Mouse (Mus musculus) heart, embryonic 16.5 days (tissue): Measurements from ENCODE around the gene Arhgef2. TPM values are rescaled to one million over a fixed set of nuclear protein-coding genes. Genes with fewer than 3 reads are reported as not detected.

Source experiments
- ATAC-seq: fragments of 200-750 bp; cut with Nextera tagmentation; replicated peaks from 2 replicates; pipeline ENCODE4 v1.8.0; 2017; ENCODE audit warnings: moderate number of reproducible peaks; ENCODE audit not compliant: insufficient read depth, low FRiP score; ENCODE audit errors: extremely low read depth
- H3K27ac ChIP-seq: fragments of 300-500 bp; sonication (generic); 2 replicates; pipeline ENCODE4 v1.5.1; 2014; ENCODE audit warnings: mild to moderate bottlenecking, low read length, control low read depth, moderate library complexity
- H3K27me3 ChIP-seq: fragments of 300-500 bp; sonication (generic); 2 replicates; pipeline ENCODE4 v1.6.1; 2014; ENCODE audit warnings: low read length, mixed read lengths; ENCODE audit not compliant: control insufficient read depth, insufficient read depth
- H3K36me3 ChIP-seq: fragments of 300-500 bp; sonication (generic); 2 replicates; pipeline ENCODE4 v1.6.1; 2014; ENCODE audit not compliant: control insufficient read depth, insufficient read depth
- H3K4me1 ChIP-seq: fragments of 300-500 bp; sonication (generic); 2 replicates; pipeline ENCODE4 v1.6.1; 2014; ENCODE audit warnings: low read length, mixed read lengths; ENCODE audit not compliant: control insufficient read depth, insufficient read depth
- H3K4me2 ChIP-seq: fragments of 300-500 bp; sonication (generic); 2 replicates; pipeline ENCODE4 v1.6.1; 2014; ENCODE audit warnings: low read depth, mild to moderate bottlenecking, control low read depth, low read length
- H3K4me3 ChIP-seq: fragments of 300-500 bp; sonication (generic); 2 replicates; pipeline ENCODE4 v1.5.1; 2014; ENCODE audit warnings: mild to moderate bottlenecking, control low read depth, low read length
- H3K9ac ChIP-seq: fragments of 300-500 bp; sonication (generic); 2 replicates; pipeline ENCODE4 v1.6.1; 2014; ENCODE audit warnings: low read length, control low read depth
- H3K9me3 ChIP-seq: fragments of 300-500 bp; sonication (generic); replicated peaks from 2 replicates; pipeline ENCODE4 v1.6.1; 2016; ENCODE audit warnings: low read length; ENCODE audit not compliant: control insufficient read depth
- WGBS: fragments of 180-500 bp; shearing (Covaris S2); extraction: QIAGEN DNeasy Blood & Tissue Kit; methylation state at CpG from one replicate; pipeline ENCODE4 v1.1.7; 2014; 5-methylcytosine and 5-hydroxymethylcytosine counted together
- polyA plus RNA-seq: library from polyadenylated mRNA; unstranded; fragments of >200 nt; fragmentation: Nextera tagmentation; extraction: Ambion mirVana; gene quantifications from 2 replicates; pipeline ENCODE4 v1.2.1, GENCODE M21; 2015

Gene Arhgef2
- polyA plus RNA-seq, 1 experiment from 2014 or later, result 76.7 TPM

- H3K4me3 ChIP-seq, result peak overlapping the region; percentile 91
- no peaks in the 10 kb centered on the region for H3K36me3 ChIP-seq
- H3K27me3 ChIP-seq, result no peaks in the 10 kb centered on the region
- peak overlapping the region; percentile 98 for H3K9ac ChIP-seq
- ATAC-seq, result peak; percentile 20
- H3K4me1 ChIP-seq, result peaks cover 62% of the 10 kb centered on the region
- WGBS, result under 1% methylated on average over 36 of the region's 36 CpGs
- H3K4me2 ChIP-seq, result peak overlapping the region; percentile 96
- no peaks in the 10 kb centered on the region for H3K9me3 ChIP-seq
- peak overlapping the region; percentile 98 for H3K27ac ChIP-seq
Observed at GRCm38 (mm10) chr3:88621537-88622112, 15.9 kb downstream of the Arhgef2 start.

- Histone ChIP-seq H3K4me2 (peak overlapping the region; percentile 96), H3K36me3 (no peaks in the 10 kb centered on the region), H3K9ac (peak overlapping the region; percentile 98), H3K4me1 (peaks cover 66% of the 10 kb centered on the region), H3K27ac (peak overlapping the region; percentile 98), H3K9me3 (no peaks in the 10 kb centered on the region), H3K4me3 (peak overlapping the region; percentile 91), H3K27me3 (no peaks in the 10 kb centered on the region)
- ATAC-seq, result no peak
- WGBS, result under 1% methylated on average over 24 of the region's 24 CpGs
Observed at GRCm38 (mm10) chr3:88622113-88622940, 16.6 kb downstream of the Arhgef2 start.

GRCm38 (mm10) chr3:88622941-88623345 is 17.2 kb downstream of the Arhgef2 start:
- Histone ChIP-seq H3K27me3 (no peaks in the 10 kb centered on the region), H3K9ac (peak overlapping the region; percentile 98), H3K9me3 (no peaks in the 10 kb centered on the region), H3K4me2 (peak overlapping the region; percentile 96), H3K4me1 (peaks cover 68% of the 10 kb centered on the region), H3K27ac (peak overlapping the region; percentile 98), H3K4me3 (peak overlapping the region; percentile 91), H3K36me3 (no peaks in the 10 kb centered on the region)
- peak; percentile 20 for ATAC-seq
- 1% methylated on average over 6 of the region's 6 CpGs for WGBS

- H3K27ac ChIP-seq, result peak overlapping the region; percentile 98
- H3K9ac ChIP-seq, result peak overlapping the region; percentile 98
- 0 out of 2 replicates have a peak, but pooled peaks have one; percentile 4 for ATAC-seq
- no peaks in the 10 kb centered on the region for H3K9me3 ChIP-seq
- H3K4me2 ChIP-seq, result peak overlapping the region; percentile 96
- peaks cover 68% of the 10 kb centered on the region for H3K4me1 ChIP-seq
- no peaks in the 10 kb centered on the region for H3K27me3 ChIP-seq
- 3% methylated on average over 15 of the region's 15 CpGs for WGBS
- no peaks in the 10 kb centered on the region for H3K36me3 ChIP-seq
- peak overlapping the region; percentile 91 for H3K4me3 ChIP-seq
Observed at GRCm38 (mm10) chr3:88623346-88624135, 17.8 kb downstream of the Arhgef2 start.

GRCm38 (mm10) chr3:88624324-88624723 is 18.6 kb downstream of the Arhgef2 start:
- no peaks in the 10 kb centered on the region for H3K36me3 ChIP-seq
- peak overlapping the region; percentile 98 for H3K9ac ChIP-seq
- H3K9me3 ChIP-seq, result no peaks in the 10 kb centered on the region
- WGBS, result 42% methylated on average over 4 of the region's 4 CpGs
- H3K27ac ChIP-seq, result peak overlapping the region; percentile 98
- H3K4me2 ChIP-seq, result peak overlapping the region; percentile 96
- no peak for ATAC-seq
- peak overlapping the region; percentile 91 for H3K4me3 ChIP-seq
- no peaks in the 10 kb centered on the region for H3K27me3 ChIP-seq
- peaks cover 68% of the 10 kb centered on the region for H3K4me1 ChIP-seq

GRCm38 (mm10) chr3:88624951-88625350 is 19.2 kb downstream of the Arhgef2 start:
- Histone ChIP-seq H3K4me2 (peak overlapping the region; percentile 96), H3K4me1 (peaks cover 68% of the 10 kb centered on the region), H3K36me3 (peaks cover 3% of the 10 kb centered on the region; the same call in 1 of the 2 replicates), H3K9ac (peak overlapping the region; percentile 98), H3K4me3 (no peak overlapping the region), H3K9me3 (no peaks in the 10 kb centered on the region), H3K27me3 (no peaks in the 10 kb centered on the region), H3K27ac (peak overlapping the region; percentile 98)
- ATAC-seq, result no peak
- 25% methylated on average over 2 of the region's 2 CpGs for WGBS

GRCm38 (mm10) chr3:88625531-88625930 is 19.8 kb downstream of the Arhgef2 start:
- Histone ChIP-seq H3K9me3 (no peaks in the 10 kb centered on the region), H3K27ac (no peak overlapping the region; the same call in 1 of the 2 replicates), H3K4me2 (no peak overlapping the region; the same call in 1 of the 2 replicates), H3K4me3 (no peak overlapping the region), H3K36me3 (peaks cover 6% of the 10 kb centered on the region; the same call in 1 of the 2 replicates), H3K27me3 (no peaks in the 10 kb centered on the region), H3K9ac (no peak overlapping the region; the same call in 1 of the 2 replicates), H3K4me1 (peaks cover 69% of the 10 kb centered on the region)
- 84% methylated on average over 7 of the region's 7 CpGs for WGBS
- ATAC-seq, result no peak

- Histone ChIP-seq H3K4me3 (no peak overlapping the region), H3K4me2 (peak overlapping the region; percentile 21; the same call in 1 of the 2 replicates), H3K4me1 (peaks cover 77% of the 10 kb centered on the region), H3K9ac (peak overlapping the region; percentile 3; the same call in 1 of the 2 replicates), H3K27ac (no peak overlapping the region; the same call in 1 of the 2 replicates), H3K9me3 (no peaks in the 10 kb centered on the region), H3K36me3 (peaks cover 6% of the 10 kb centered on the region; the same call in 1 of the 2 replicates), H3K27me3 (no peaks in the 10 kb centered on the region)
- ATAC-seq, result no peak
- WGBS, result 52% methylated on average over 7 of the region's 7 CpGs
Observed at GRCm38 (mm10) chr3:88626316-88626715, 20.6 kb downstream of the Arhgef2 start.
